Mouse (Mus musculus) hindbrain, postnatal 0 days (tissue): ENCODE results near the gene Ddx39b. TPM values are rescaled to one million over a fixed set of nuclear protein-coding genes. Genes with fewer than 3 reads are reported as not detected.
"Not testable (repeated sequence)": the region's sequence is repeated elsewhere in the genome, so short reads cannot be mapped to it uniquely, and the experiment has no call there.

Source experiments
- ATAC-seq: fragments of 200-750 bp; cut with Nextera tagmentation; 2 replicates; pipeline ENCODE4 v1.8.0; 2017; ENCODE audit warnings: mild to moderate bottlenecking, moderate TSS enrichment, moderate library complexity
- DNase-seq: peaks from one replicate; pipeline ENCODE4 v3.0.0-alpha.2; 2015; ENCODE audit warnings: low spot score
- H3K27ac ChIP-seq: fragments of 300-500 bp; sonication (generic); 2 replicates; pipeline ENCODE4 v1.5.1; 2014; ENCODE audit warnings: mild to moderate bottlenecking
- H3K27me3 ChIP-seq: fragments of 300-500 bp; sonication (generic); 2 replicates; pipeline ENCODE4 v1.6.1; 2014; ENCODE audit warnings: low read length, mixed read lengths; ENCODE audit not compliant: insufficient read depth
- H3K36me3 ChIP-seq: fragments of 300-500 bp; sonication (generic); 2 replicates; pipeline ENCODE4 v1.6.1; 2014; ENCODE audit warnings: low read length, mixed read lengths; ENCODE audit not compliant: insufficient read depth
- H3K4me1 ChIP-seq: fragments of 300-500 bp; sonication (generic); 2 replicates; pipeline ENCODE4 v1.6.1; 2014; ENCODE audit warnings: antibody characterized with exemption, low read length, mixed read lengths; ENCODE audit not compliant: insufficient read depth
- H3K4me2 ChIP-seq: fragments of 300-500 bp; sonication (generic); 2 replicates; pipeline ENCODE4 v1.6.1; 2014; ENCODE audit warnings: low read depth, mild to moderate bottlenecking, low read length, moderate library complexity, mixed read lengths
- H3K4me3 ChIP-seq: fragments of 300-500 bp; sonication (generic); 2 replicates; pipeline ENCODE4 v1.5.1; 2014; ENCODE audit warnings: low read length
- H3K9ac ChIP-seq: fragments of 300-500 bp; sonication (generic); replicated peaks from 2 replicates; pipeline ENCODE4 v1.6.1; 2014; ENCODE audit warnings: mild to moderate bottlenecking, low read length, moderate library complexity, mixed read lengths
- H3K9me3 ChIP-seq: fragments of 300-500 bp; sonication (generic); 2 replicates; pipeline ENCODE4 v1.6.1; 2016; ENCODE audit warnings: low read length, mixed read lengths
- CTCF ChIP-seq: IDR thresholded peaks from 2 replicates; pipeline ENCODE4 v1.5.1; 2016; ENCODE audit warnings: antibody characterized with exemption, control low read depth, low read depth
- WGBS: fragments of 180-500 bp; shearing (Covaris S2); extraction: QIAGEN DNeasy Blood & Tissue Kit; methylation state at CpG from one replicate; pipeline ENCODE4 v1.1.7; 2014; 5-methylcytosine and 5-hydroxymethylcytosine counted together
- microRNA-seq, 2 experiments: library from miRNA; unstranded; fragments of <30 nt; microRNA quantifications; one replicate each; pipeline ENCODE4; 2016
- polyA plus RNA-seq: library from polyadenylated mRNA; unstranded; fragments of >200 nt; fragmentation: Nextera tagmentation; extraction: Ambion mirVana; gene quantifications from 2 replicates; pipeline ENCODE4 v1.2.1, GENCODE M21; 2015
- total RNA-seq: library from RNA; depleted of rRNA; stranded (reverse); fragments of >200 nt; gene quantifications from 2 replicates; pipeline ENCODE4 v1.2.3, GENCODE M21; 2014; rRNA removed

Gene Ddx39b
- total and polyA plus RNA-seq, 2 experiments from 2014 or later: 266 to 341 TPM

GRCm38 (mm10) chr17:35295796-35296195 is 54.2 kb downstream of the Ddx39b start:
- not testable (repeated sequence) for H3K27me3 ChIP-seq, H3K4me1 ChIP-seq, H3K27ac ChIP-seq, H3K36me3 ChIP-seq, ATAC-seq, H3K9ac ChIP-seq, H3K4me3 ChIP-seq, H3K9me3 ChIP-seq, H3K4me2 ChIP-seq
- TF ChIP-seq CTCF: peak; percentile 88
- DNase-seq: peak; percentile 34
- 7% methylated on average over 5 of the region's 5 CpGs for WGBS

DNA sequence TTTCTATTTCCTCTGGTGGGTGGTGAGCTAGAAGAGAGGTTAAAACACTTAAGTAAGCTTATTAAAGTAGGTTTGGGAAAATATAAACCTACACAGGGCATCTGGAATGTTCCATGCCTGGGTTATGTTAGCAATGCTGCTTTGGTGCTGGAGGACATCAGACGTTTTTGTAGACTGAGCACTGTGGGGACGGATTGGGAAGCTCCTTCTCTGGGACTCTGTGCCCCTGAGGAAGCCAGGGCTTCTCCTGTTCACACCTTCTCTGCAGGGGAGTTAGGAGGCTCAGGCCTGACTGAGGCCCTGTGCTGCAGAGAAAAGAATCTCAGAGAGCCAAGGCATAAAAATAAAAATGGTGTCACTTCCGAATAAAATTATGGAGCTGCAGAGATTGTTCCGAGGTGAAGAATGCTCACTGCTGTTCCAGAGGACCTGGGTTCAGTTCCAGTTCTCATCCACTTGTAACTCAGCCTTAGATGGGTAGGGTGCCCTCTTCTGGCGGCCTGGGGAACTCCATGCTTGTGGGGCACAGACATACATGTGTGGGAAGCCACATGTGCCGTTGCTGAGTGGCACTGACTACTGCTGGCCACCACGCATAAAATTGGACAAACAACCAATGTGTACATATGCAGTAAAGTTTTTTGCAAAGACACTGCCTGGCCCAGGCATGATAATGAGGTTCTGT is 58.9 kb downstream of the Ddx39b start:
- not testable (repeated sequence) for H3K4me2 ChIP-seq, ATAC-seq, H3K4me3 ChIP-seq, H3K27ac ChIP-seq, H3K9ac ChIP-seq, H3K9me3 ChIP-seq, DNase-seq, H3K4me1 ChIP-seq, H3K27me3 ChIP-seq, H3K36me3 ChIP-seq
- WGBS: 85% methylated on average over 7 of the region's 7 CpGs

GRCm38 (mm10) chr17:35301645-35302258 is 60.2 kb downstream of the Ddx39b start:
- Histone ChIP-seq H3K4me2 (no peak overlapping the region), H3K27me3 (no peaks in the 10 kb centered on the region), H3K27ac (no peak overlapping the region), H3K9ac (no peak overlapping the region), H3K4me3 (no peak overlapping the region), H3K4me1 (no peaks in the 10 kb centered on the region), H3K36me3 (no peaks in the 10 kb centered on the region), H3K9me3 (no peaks in the 10 kb centered on the region)
- WGBS: 24% methylated on average over 13 of the region's 13 CpGs
- 0 out of 2 replicates have a peak, but pooled peaks have one; percentile 32 for ATAC-seq
- peak; percentile 91 for TF ChIP-seq CTCF
- peak; percentile 75 for DNase-seq

DNA sequence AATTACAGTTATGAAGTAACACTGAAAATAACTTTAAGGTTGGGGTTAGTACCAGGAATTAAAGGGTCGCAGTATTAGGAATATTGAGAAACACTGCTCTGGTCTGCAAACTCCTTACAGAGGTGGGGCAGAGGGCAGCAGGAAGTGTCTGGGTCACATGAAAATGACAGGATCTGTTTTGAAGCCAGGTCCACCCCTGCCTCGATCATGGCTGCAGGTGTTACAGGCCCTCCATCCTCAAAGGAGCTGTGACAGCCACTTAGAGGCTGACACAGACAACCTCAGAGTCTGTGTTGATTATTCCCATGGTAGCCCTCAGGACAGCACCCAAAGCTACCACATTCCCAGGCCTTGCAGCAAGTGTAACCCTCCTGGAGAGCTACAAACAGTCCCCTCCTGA is 61.7 kb downstream of the Ddx39b start:
- WGBS: 80% methylated on average over 2 of the region's 2 CpGs
- DNase-seq (no peak), ATAC-seq (no peak)
- Histone ChIP-seq H3K4me1 (no peaks in the 10 kb centered on the region), H3K9me3 (no peaks in the 10 kb centered on the region), H3K9ac (no peak overlapping the region), H3K36me3 (no peaks in the 10 kb centered on the region), H3K4me2 (no peak overlapping the region), H3K4me3 (no peak overlapping the region), H3K27me3 (no peaks in the 10 kb centered on the region), H3K27ac (no peak overlapping the region)
- no peak for TF ChIP-seq CTCF

Small RNAs within 50 kb of the gene (microRNA-seq; reads per million reads assigned to microRNA genes)
- gene Mir6973a (0 reads per million in 2 experiments), gene Mir6974 (0 to 0.36 reads per million in 2 experiments), gene Mir6975 (0.36 to 3.0 reads per million in 2 experiments), gene Mir8094 (0 to 0.35 reads per million in 2 experiments)

Other genes starting within 250 kb of the Ddx39b start
Only the 30 nearest of the 35 such genes appear.
- gene Msh5, start 195.0 kb upstream of the Ddx39b start, total RNA-seq: 1.1 and 6.4 TPM in 2 replicates
- gene Msh5, start 195.0 kb upstream of the Ddx39b start, polyA plus RNA-seq: 2.2 and 3.1 TPM in 2 replicates
- 56.9 and 59.5 TPM in 2 replicates for gene Clic1, start 191.8 kb upstream of the Ddx39b start, total RNA-seq
- gene Clic1, start 191.8 kb upstream of the Ddx39b start, polyA plus RNA-seq: 81.9 and 88.5 TPM in 2 replicates
- gene Ddah2, start 182.7 kb upstream of the Ddx39b start, total RNA-seq: 216 and 228 TPM in 2 replicates
- gene Ddah2, start 182.7 kb upstream of the Ddx39b start, polyA plus RNA-seq: 322 and 331 TPM in 2 replicates
- not detected in 2 replicates for gene Ly6g6c, start 176.4 kb upstream of the Ddx39b start, total RNA-seq
- not detected in 2 replicates for gene Ly6g6c, start 176.4 kb upstream of the Ddx39b start, polyA plus RNA-seq
- not detected in 2 replicates for gene Mpig6b, start 175.6 kb upstream of the Ddx39b start, total RNA-seq
- 0.18 TPM in 2 replicates for gene Mpig6b, start 175.6 kb upstream of the Ddx39b start, polyA plus RNA-seq
- not detected in 2 replicates for gene Ly6g6e, start 164.8 kb upstream of the Ddx39b start, total RNA-seq
- gene Ly6g6e, start 164.8 kb upstream of the Ddx39b start, polyA plus RNA-seq: 0.44 TPM in 1 of 2 replicates, not detected in the other
- gene Ly6g6d, start 163.7 kb upstream of the Ddx39b start, total RNA-seq: 0.78 TPM in 1 of 2 replicates, not detected in the other
- gene Ly6g6d, start 163.7 kb upstream of the Ddx39b start, polyA plus RNA-seq: 1.3 and 1.9 TPM in 2 replicates
- gene Ly6g6f, start 156.1 kb upstream of the Ddx39b start, total RNA-seq: not detected in 2 replicates
- gene Ly6g6f, start 156.1 kb upstream of the Ddx39b start, polyA plus RNA-seq: 0.26 TPM in 1 of 2 replicates, not detected in the other
- 129 and 158 TPM in 2 replicates for gene Abhd16a, start 152.5 kb upstream of the Ddx39b start, total RNA-seq
- gene Abhd16a, start 152.5 kb upstream of the Ddx39b start, polyA plus RNA-seq: 121 TPM in 2 replicates
- not detected in 2 replicates for gene Ly6g5c, start 133.5 kb upstream of the Ddx39b start, total RNA-seq
- not detected in 2 replicates for gene Ly6g5c, start 133.5 kb upstream of the Ddx39b start, polyA plus RNA-seq
- 1.7 and 2.0 TPM in 2 replicates for gene Ly6g5b, start 126.3 kb upstream of the Ddx39b start, total RNA-seq
- 0.76 and 1.2 TPM in 2 replicates for gene Ly6g5b, start 126.3 kb upstream of the Ddx39b start, polyA plus RNA-seq
- 13.1 and 14.1 TPM in 2 replicates for gene Gpank1, start 120.3 kb upstream of the Ddx39b start, total RNA-seq
- 18.1 and 19.1 TPM in 2 replicates for gene Gpank1, start 120.3 kb upstream of the Ddx39b start, polyA plus RNA-seq
- 257 and 289 TPM in 2 replicates for gene Csnk2b, start 119.7 kb upstream of the Ddx39b start, total RNA-seq
- 332 and 350 TPM in 2 replicates for gene Csnk2b, start 119.7 kb upstream of the Ddx39b start, polyA plus RNA-seq
- 14.0 and 29.7 TPM in 2 replicates for gene D17H6S53E, start 115.4 kb upstream of the Ddx39b start, total RNA-seq
- gene D17H6S53E, start 115.4 kb upstream of the Ddx39b start, polyA plus RNA-seq: 9.4 and 11.6 TPM in 2 replicates
- 0.37 TPM in 1 of 2 replicates, not detected in the other for gene Apom, start 109.7 kb upstream of the Ddx39b start, total RNA-seq
- 0.35 TPM in 1 of 2 replicates, not detected in the other for gene Apom, start 109.7 kb upstream of the Ddx39b start, polyA plus RNA-seq
- 320 and 368 TPM in 2 replicates for gene Bag6, start 106.6 kb upstream of the Ddx39b start, total RNA-seq
- 50.0 and 55.8 TPM in 2 replicates for gene Bag6, start 106.6 kb upstream of the Ddx39b start, polyA plus RNA-seq
- 218 and 223 TPM in 2 replicates for gene Prrc2a, start 76.8 kb upstream of the Ddx39b start, total RNA-seq
- 92.6 and 99.2 TPM in 2 replicates for gene Prrc2a, start 76.8 kb upstream of the Ddx39b start, polyA plus RNA-seq
- gene Aif1, start 65.7 kb upstream of the Ddx39b start, total RNA-seq: 0.21 and 2.4 TPM in 2 replicates
- gene Aif1, start 65.7 kb upstream of the Ddx39b start, polyA plus RNA-seq: 9.5 and 10.9 TPM in 2 replicates
- 10.8 and 25.0 TPM in 2 replicates for gene Lst1, start 53.3 kb upstream of the Ddx39b start, total RNA-seq
- 8.0 and 8.7 TPM in 2 replicates for gene Lst1, start 53.3 kb upstream of the Ddx39b start, polyA plus RNA-seq
- gene Ltb, start 47.3 kb upstream of the Ddx39b start, total RNA-seq: 1.6 TPM in 1 of 2 replicates, not detected in the other
- 1.2 and 1.8 TPM in 2 replicates for gene Ltb, start 47.3 kb upstream of the Ddx39b start, polyA plus RNA-seq
- 0.18 and 0.52 TPM in 2 replicates for gene Tnf, start 39.7 kb upstream of the Ddx39b start, total RNA-seq
- gene Tnf, start 39.7 kb upstream of the Ddx39b start, polyA plus RNA-seq: 0.09 TPM in 1 of 2 replicates, not detected in the other
- gene Lta, start 36.4 kb upstream of the Ddx39b start, total RNA-seq: 0.47 TPM in 1 of 2 replicates, not detected in the other
- 0.85 and 1.3 TPM in 2 replicates for gene Lta, start 36.4 kb upstream of the Ddx39b start, polyA plus RNA-seq
- not detected in 2 replicates for gene Gm16181, start 20.9 kb upstream of the Ddx39b start, total RNA-seq
- 0.40 TPM in 1 of 2 replicates, not detected in the other for gene Gm16181, start 20.9 kb upstream of the Ddx39b start, polyA plus RNA-seq
- gene Atp6v1g2, start 8.1 kb upstream of the Ddx39b start, total RNA-seq: 91.0 and 114 TPM in 2 replicates
- 180 and 183 TPM in 2 replicates for gene Atp6v1g2, start 8.1 kb upstream of the Ddx39b start, polyA plus RNA-seq
- 15.5 and 15.9 TPM in 2 replicates for gene Nfkbil1, start 6.0 kb upstream of the Ddx39b start, total RNA-seq
- gene Nfkbil1, start 6.0 kb upstream of the Ddx39b start, polyA plus RNA-seq: 11.4 and 12.9 TPM in 2 replicates
- 74.3 and 83.8 TPM in 2 replicates for gene H2-D1, start 21.0 kb downstream of the Ddx39b start, total RNA-seq
- 141 and 146 TPM in 2 replicates for gene H2-D1, start 21.0 kb downstream of the Ddx39b start, polyA plus RNA-seq
- gene H2-Q1, start 78.7 kb downstream of the Ddx39b start, total RNA-seq: 0.42 and 0.68 TPM in 2 replicates
- 1.4 and 1.5 TPM in 2 replicates for gene H2-Q1, start 78.7 kb downstream of the Ddx39b start, polyA plus RNA-seq
- gene H2-Q2, start 100.5 kb downstream of the Ddx39b start, total RNA-seq: 9.7 and 17.7 TPM in 2 replicates
- gene H2-Q2, start 100.5 kb downstream of the Ddx39b start, polyA plus RNA-seq: 7.8 and 12.7 TPM in 2 replicates
- 3.6 and 5.3 TPM in 2 replicates for gene H2-Q4, start 137.9 kb downstream of the Ddx39b start, total RNA-seq
- gene H2-Q4, start 137.9 kb downstream of the Ddx39b start, polyA plus RNA-seq: 1.2 and 1.9 TPM in 2 replicates
- gene H2-Q6, start 183.1 kb downstream of the Ddx39b start, total RNA-seq: 1.2 TPM in 1 of 2 replicates, not detected in the other
- 0.49 and 0.85 TPM in 2 replicates for gene H2-Q6, start 183.1 kb downstream of the Ddx39b start, polyA plus RNA-seq